In the genomic region with DNA sequence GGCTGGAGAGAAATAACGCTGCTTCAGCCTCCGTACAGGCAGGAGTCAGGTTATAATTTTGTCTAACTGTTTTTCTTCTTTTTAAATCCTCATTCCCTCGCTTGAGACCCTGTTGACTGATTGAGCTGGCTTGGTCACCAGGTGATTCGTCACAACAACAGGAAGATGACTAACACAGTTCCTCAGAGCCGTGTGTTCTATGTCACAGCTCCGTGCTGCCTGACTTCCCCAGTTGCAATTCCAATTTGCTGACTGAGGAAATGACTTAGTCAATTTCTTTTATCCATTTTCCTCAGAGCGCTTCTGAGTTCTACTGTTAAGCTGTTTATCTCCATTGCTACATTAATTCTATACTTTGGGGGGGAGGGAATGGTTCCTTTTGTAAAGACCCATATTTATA, we compare ENCODE assay signal across 17 mouse cellular contexts.
"Had no signal": no experiment of that assay in that cellular context is flagged by ENCODE, and none has a peak within 500 bp of the region (broad histone marks: within the 10 kb centered on the region; RNA-seq: fewer than 3 reads in every experiment).

No protein-coding gene starts in this region.

- H3K9me3 ChIP-seq: limb, embryonic 13.5 days; liver, embryonic 15.5 days; midbrain, embryonic 10.5 days; neural tube, embryonic 13.5 days; stomach, embryonic 15.5 days had no signal

- H3K4me3 ChIP-seq: layer of hippocampus, adult 2 months; limb, embryonic 13.5 days; liver, embryonic 15.5 days; midbrain, embryonic 10.5 days; neural tube, embryonic 13.5 days; stomach, embryonic 15.5 days had no signal

- H3K4me1 ChIP-seq: neural tube, embryonic 13.5 days had no signal

- H3K4me2 ChIP-seq: limb, embryonic 13.5 days; liver, embryonic 11.5 days; liver, embryonic 15.5 days; lung, embryonic 14.5 days; neural tube, embryonic 13.5 days; stomach, embryonic 15.5 days had no signal

- H3K27ac ChIP-seq: layer of hippocampus, adult 2 months; limb, embryonic 13.5 days; liver, embryonic 15.5 days; midbrain, embryonic 10.5 days; neural tube, embryonic 13.5 days had no signal

- H3K27me3 ChIP-seq: stomach, embryonic 15.5 days had no signal

- H3K9ac ChIP-seq: limb, embryonic 13.5 days; liver, embryonic 15.5 days; lung, embryonic 14.5 days; neural tube, embryonic 13.5 days; stomach, embryonic 15.5 days had no signal

- H3K36me3 ChIP-seq: limb, embryonic 13.5 days; liver, embryonic 15.5 days; midbrain, embryonic 10.5 days; neural tube, embryonic 13.5 days; stomach, embryonic 15.5 days had no signal

- DNase-seq: kidney, adult 11 months; kidney, postnatal 10 days; kidney, postnatal 4 days; left cerebral cortex, postnatal 4 days; lung, embryonic 14.5 days; lung, postnatal 14 days; retina, postnatal 1 day; right cerebral cortex, postnatal 4 days; thymus, postnatal 36 days had no signal

- ATAC-seq: midbrain, embryonic 16.5 days had no signal
